Mouse (Mus musculus) mesoderm, embryonic 11.5 days (tissue): Measurements from ENCODE around the gene Met.

Source experiments
- DNase-seq: peaks from one replicate; pipeline ENCODE4 v3.0.0-alpha.2; 2012; ENCODE audit warnings: low read depth, low spot score

Met gene

DNA sequence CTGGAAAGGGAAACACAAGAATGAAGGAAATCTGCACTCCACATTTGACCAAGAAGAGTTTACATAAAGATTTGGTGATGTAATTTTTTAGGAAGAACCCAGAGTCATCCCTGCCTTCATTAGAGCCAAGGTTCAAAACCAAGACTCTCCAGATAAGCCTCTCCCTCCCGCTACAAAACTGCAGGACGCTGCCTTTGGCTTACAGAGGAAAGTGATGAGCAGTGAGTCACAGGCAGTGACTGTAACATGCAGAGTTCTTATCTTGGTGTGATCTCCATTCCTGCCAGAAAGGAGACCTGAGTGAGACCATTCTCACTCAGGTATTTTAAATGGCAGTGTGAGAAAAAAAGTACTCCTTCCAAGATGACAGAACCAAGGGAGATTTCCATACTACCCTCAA lies 137.9 kb downstream of the Met start:
- no peak for DNase-seq

DNA sequence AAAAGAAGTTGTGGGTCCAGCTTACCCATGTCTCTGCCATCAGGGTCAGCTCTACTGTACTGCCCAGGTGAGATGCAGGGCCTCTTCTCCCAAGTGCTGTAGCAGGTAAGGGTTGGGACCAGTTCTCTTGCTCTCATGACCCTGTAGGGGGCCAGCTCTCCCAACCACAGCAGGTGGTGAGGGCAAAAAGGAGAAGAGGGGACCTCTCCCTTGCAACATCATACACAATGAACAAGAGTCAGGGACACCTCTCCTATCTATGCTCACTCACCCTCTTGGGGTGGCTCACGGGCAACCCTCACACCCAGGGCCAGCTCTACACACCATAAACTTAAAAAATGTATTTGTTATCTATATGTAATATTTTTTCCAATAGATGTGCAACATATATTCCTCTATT lies 143.3 kb downstream of the Met start:
- no peak for DNase-seq

DNA sequence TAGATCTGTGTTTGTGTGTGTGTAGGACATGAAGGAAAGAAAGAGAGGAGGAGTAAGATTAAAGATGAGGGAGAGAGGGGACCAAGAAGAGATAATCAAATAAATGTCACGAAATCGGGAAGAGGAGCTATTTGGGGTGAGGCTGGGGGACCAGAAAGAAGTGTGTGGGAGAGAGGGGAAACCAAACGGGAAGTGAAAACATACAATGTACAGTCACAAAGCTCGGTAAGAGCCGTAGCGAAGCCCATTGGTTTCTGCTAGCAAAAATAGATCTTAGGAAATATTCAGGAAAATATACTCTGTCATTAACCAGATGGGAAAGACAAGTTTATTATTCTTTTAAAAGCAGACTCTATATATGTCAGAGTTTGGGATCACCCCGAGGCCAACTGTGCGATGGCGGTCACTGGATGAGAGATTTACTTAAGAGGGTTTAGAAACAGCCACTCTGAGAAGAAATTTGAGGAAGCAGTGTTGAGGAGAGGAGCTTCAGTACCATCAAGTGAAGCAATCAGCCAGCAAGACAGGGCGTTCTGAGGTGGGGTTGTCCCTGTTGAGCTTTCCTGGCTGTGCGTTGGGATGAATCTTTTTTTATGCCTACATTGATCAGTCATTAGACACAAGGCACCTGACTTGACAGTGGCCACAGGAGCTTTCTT lies 147.9 kb downstream of the Met start:
- DNase-seq, result no peak

DNA sequence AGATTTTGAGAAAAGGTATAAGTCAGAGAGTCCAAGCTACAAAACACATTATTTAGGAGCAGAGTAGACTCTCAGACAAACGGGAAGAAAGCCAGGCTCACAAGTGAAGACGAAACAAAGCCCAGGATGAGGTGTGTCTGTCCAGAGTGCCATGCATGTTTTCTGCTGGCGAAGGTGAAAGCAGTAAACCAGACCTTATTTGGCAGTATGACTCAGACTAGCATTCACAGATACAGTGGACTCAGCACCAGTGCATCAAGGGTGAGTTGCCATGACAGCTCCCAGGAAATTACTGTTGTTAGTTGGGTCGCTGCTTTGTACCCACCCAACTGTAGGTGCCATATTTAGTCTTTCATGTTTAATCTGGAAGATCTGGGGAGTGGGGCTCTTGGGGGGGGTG lies 149.1 kb downstream of the Met start:
- no peak for DNase-seq

DNA sequence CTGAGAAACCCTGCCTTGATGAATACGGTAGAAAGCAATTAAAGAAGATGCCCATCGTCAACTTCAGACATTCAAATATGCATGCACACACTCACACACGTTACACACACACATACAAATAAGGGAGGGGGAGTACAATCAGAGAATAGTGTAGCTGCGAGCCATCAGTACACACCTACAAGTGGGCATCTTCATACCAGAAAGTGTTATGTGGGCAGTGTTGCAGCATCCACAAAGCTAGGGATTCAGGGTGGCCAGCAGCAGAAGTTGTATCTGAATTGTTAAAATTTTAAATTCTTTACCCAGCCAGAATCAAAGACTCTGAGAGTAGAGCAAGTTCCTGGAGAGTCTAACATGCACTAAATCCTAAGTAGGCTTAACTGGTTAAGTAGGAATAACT lies 157.2 kb downstream of the Met start:
- DNase-seq, result no peak

DNA sequence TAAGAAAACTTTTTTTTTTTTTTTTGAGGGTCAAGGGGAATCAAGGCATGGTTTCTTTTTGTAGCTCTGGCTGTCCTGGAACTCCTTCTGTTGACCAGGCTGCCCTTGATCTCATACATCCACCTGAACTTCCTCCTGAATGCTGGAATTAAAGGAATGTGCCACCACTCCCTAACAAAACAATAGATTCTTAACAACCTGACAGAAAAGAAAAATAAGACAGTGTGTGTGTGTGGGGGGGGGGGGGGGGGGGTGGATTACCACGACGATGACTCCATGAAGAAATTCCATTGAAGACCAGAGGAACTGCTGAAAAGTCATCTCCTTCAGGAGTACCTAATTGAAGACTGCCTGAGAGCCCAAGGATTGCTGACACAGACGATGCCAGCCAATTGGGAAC lies 157.8 kb downstream of the Met start:
- no peak for DNase-seq
